Mouse (Mus musculus) CD4-positive, CD25-positive, alpha-beta regulatory T cell (primary cell): ENCODE measurements around the gene Tmprss2. TPM values are rescaled to one million over a fixed set of nuclear protein-coding genes. Genes with fewer than 3 reads are reported as not detected.

ENCODE experiments used
- polyA plus RNA-seq: library from polyadenylated mRNA; unstranded; fragments of 100-300 nt; shearing (Covaris generic); gene quantifications from one replicate; pipeline ENCODE4 v1.2.1, GENCODE M21; 2017

Gene Tmprss2
- polyA plus RNA-seq: not detected

DNA sequence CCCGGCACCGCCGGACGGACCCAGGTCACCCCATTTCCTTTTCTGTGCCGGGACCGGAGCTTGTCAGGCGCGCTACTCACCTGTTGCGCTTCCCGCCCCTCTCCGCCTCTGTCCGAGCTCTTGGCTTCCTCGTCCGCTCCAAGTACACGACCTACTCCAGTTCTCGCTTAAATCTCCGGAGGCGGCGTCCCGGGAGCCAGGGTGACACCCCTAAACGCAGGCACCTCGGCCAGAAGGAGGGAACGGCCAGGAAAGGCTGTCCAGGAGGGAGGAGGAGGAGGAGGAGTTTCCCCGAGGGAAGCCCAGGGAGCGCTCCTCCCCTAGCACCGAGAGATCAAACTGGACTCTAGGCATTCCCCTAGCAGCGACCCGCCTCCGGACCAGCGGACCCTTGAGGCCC lies at the start of gene Tmprss2:
Gene Tmprss2 (minus strand): TSS at position 257 of the 400 bp plus-strand sequence.

Other genes starting within 250 kb of the Tmprss2 start
- 3.9 TPM for gene Mx1, start 148.3 kb downstream of the Tmprss2 start, polyA plus RNA-seq
- 1.2 TPM for gene Fam3b, start 96.4 kb downstream of the Tmprss2 start, polyA plus RNA-seq
- gene Ripk4, start 152.6 kb upstream of the Tmprss2 start, polyA plus RNA-seq: 0.11 TPM
- 17.7 TPM for gene Prdm15, start 240.7 kb upstream of the Tmprss2 start, polyA plus RNA-seq